Mouse (Mus musculus) cortical plate, adult 2 months (tissue): ENCODE data around the gene Kif6.

ENCODE experiments used
- CTCF ChIP-seq: fragments of 200-500 bp; IDR thresholded peaks from 2 replicates; pipeline ENCODE4 v1.5.1; 2011; ENCODE audit warnings: mild to moderate bottlenecking, control low read depth, low read length; ENCODE audit not compliant: insufficient read depth; ENCODE audit errors: extremely low read depth
- POLR2A ChIP-seq: fragments of 200-500 bp; IDR thresholded peaks from 2 replicates; pipeline ENCODE4 v1.6.1; 2011; ENCODE audit warnings: mild to moderate bottlenecking, low read length, control low read depth; ENCODE audit not compliant: insufficient read depth; ENCODE audit errors: extremely low read depth

DNA sequence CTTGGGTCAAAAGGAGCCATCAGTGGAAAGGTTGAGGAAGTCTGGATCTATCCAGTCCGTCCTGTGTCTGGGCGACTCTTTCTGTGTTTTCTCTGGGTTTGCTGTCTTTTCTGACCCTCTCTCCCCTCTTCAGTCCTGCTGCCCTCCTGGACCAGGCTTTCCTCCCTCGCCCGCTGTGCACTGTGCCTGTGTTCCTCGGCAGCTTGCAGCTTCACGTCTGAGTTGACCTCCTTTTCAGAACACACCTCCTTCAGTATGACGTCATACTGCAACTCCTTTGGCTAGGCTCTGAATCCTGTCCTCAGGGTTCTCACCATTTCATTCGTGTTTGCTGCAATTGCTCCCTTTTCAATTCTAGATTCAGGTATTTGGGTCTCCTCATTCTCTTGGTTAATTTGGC is 18.1 kb downstream of the Kif6 start:
- TF ChIP-seq POLR2A (no peak), CTCF (no peak)
